Mouse (Mus musculus): ENCODE results near the gene Sema5a. TPM values are rescaled to one million over a fixed set of nuclear protein-coding genes. Genes with fewer than 3 reads are reported as not detected.
A peak's percentile ranks its signal among the peaks of the same experiment; 100 is the strongest.

Gene Sema5a
- polyA plus RNA-seq, 1 experiment from 2014 or later = 7.4 TPM

DNA sequence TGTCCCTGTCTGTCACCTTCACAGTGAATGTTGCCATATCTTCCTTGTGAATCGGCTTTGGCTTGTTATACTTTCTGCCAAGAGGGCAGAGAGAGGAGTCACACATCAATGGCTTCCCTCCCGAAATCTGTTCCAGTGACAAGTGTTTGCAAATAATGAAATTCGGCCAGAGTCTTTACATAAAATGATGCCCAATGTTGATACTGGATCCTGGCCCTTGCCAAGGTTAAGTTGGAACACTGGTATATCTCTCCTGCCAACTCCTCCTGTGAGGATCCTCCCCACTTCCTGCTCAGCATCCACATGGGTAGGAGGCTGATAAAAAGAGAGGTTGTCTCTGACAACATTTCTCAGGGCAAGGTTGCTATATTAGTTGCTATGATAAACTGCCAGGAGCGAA is 252.3 kb downstream of the Sema5a start:
- Histone ChIP-seq H3K9ac (ENCODE audit: low read length) (no peak overlapping the region), H3K4me1 (ENCODE audit: control insufficient read depth, insufficient read depth, low read length) (peaks cover 8% of the 10 kb centered on the region), H3K9me3 (replicated peaks; ENCODE audit: control insufficient read depth, low read length) (no peaks in the 10 kb centered on the region), H3K4me2 (ENCODE audit: low read depth, low read length) (no peak overlapping the region), H3K4me3 (ENCODE audit: low read length) (no peak overlapping the region), H3K36me3 (ENCODE audit: control insufficient read depth, insufficient read depth) (no peaks in the 10 kb centered on the region), H3K27ac (ENCODE audit: low read length) (no peak overlapping the region), H3K27me3 (ENCODE audit: control insufficient read depth, insufficient read depth, low read length) (no peaks in the 10 kb centered on the region)
- 71% methylated on average over 4 of the region's 4 CpGs for WGBS
- ATAC-seq (replicated peaks; ENCODE audit: extremely low read depth, insufficient read depth, low FRiP score) = no peak

DNA sequence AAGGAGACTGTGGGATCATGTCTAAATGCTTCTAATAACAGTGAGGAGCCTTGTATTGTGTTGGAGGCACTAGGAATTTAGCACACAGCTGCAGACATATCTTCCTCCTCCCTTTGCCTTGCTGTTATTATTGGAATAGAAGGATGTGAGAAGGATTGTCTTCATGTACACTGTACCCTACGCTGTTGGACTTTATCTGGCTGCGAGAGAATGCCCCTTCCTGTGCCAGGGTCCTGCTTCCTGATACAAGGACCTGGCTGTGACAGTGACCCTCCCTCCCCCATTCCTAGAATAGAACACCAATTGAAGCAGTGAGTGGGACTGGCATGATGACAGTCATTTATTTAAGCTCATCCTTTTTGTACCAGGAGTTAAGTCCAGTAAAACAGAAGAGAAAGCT is 261.3 kb downstream of the Sema5a start:
- H3K36me3 ChIP-seq (ENCODE audit: control insufficient read depth, insufficient read depth) = no peaks in the 10 kb centered on the region
- H3K4me2 ChIP-seq (ENCODE audit: low read depth, low read length) = no peak overlapping the region
- H3K9me3 ChIP-seq (replicated peaks; ENCODE audit: control insufficient read depth, low read length) = no peaks in the 10 kb centered on the region
- no peaks in the 10 kb centered on the region for H3K27me3 ChIP-seq (ENCODE audit: control insufficient read depth, insufficient read depth, low read length)
- peaks cover 16% of the 10 kb centered on the region for H3K4me1 ChIP-seq (ENCODE audit: control insufficient read depth, insufficient read depth, low read length)
- ATAC-seq (replicated peaks; ENCODE audit: extremely low read depth, insufficient read depth, low FRiP score) = peak; percentile 69; the same call in 1 of the 2 replicates
- H3K4me3 ChIP-seq (ENCODE audit: low read length) = no peak overlapping the region
- H3K9ac ChIP-seq (ENCODE audit: low read length) = no peak overlapping the region
- H3K27ac ChIP-seq (ENCODE audit: low read length) = peak overlapping the region; percentile 4; the same call in 1 of the 2 replicates
- 23% methylated on average over 2 of the region's 2 CpGs for WGBS

DNA sequence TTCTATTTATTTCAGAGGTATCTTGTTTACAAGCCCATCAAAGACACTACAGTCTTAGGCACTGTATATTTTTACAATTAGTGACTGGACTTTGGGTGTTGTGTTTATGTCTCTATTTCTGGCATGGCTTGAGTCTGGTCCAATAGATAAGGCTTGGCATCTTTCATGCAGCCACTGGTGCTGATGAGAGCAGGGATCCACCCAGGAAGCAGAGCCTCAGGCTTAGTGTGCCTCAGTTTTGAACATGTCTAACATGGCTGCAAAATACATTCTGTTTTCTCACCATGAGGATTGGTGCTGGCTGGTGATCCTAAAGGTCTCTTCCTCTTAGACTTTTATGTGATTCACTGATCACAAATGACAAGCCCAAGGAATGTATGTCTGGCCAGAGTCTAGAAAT is 263.7 kb downstream of the Sema5a start:
- no peak overlapping the region for H3K27ac ChIP-seq (ENCODE audit: low read length)
- no peak overlapping the region for H3K4me3 ChIP-seq (ENCODE audit: low read length)
- H3K4me1 ChIP-seq (ENCODE audit: control insufficient read depth, insufficient read depth, low read length) = peaks cover 12% of the 10 kb centered on the region
- H3K9me3 ChIP-seq (replicated peaks; ENCODE audit: control insufficient read depth, low read length) = no peaks in the 10 kb centered on the region
- ATAC-seq (replicated peaks; ENCODE audit: extremely low read depth, insufficient read depth, low FRiP score) = peak; percentile 52; the same call in 1 of the 2 replicates
- H3K9ac ChIP-seq (ENCODE audit: low read length) = no peak overlapping the region
- no peaks in the 10 kb centered on the region for H3K36me3 ChIP-seq (ENCODE audit: control insufficient read depth, insufficient read depth)
- H3K27me3 ChIP-seq (ENCODE audit: control insufficient read depth, insufficient read depth, low read length) = no peaks in the 10 kb centered on the region
- no peak overlapping the region for H3K4me2 ChIP-seq (ENCODE audit: low read depth, low read length)

DNA sequence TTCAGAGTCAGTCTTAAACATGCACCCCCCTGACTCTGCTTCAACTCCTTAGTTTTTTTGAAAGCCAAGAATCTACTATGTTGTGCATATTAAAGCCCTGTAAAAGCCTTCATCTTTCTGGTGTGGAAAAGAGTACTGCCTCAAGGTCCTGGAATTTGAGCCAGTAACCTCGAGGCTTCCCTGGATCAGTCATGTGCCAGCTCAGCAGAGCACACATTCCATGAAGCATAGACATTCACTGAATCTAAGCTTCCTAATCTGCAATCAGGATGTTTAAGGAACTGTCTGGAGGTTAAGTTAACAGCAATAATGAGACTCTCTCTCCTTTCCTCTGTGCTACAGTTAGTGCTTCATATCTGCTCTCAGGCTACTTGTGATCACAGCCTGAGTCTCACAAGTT is 270.3 kb downstream of the Sema5a start:
- no peak overlapping the region for H3K4me2 ChIP-seq (ENCODE audit: low read depth, low read length)
- 7% methylated on average over 1 of the region's 1 CpGs for WGBS
- ATAC-seq (replicated peaks; ENCODE audit: extremely low read depth, insufficient read depth, low FRiP score) = no peak

DNA sequence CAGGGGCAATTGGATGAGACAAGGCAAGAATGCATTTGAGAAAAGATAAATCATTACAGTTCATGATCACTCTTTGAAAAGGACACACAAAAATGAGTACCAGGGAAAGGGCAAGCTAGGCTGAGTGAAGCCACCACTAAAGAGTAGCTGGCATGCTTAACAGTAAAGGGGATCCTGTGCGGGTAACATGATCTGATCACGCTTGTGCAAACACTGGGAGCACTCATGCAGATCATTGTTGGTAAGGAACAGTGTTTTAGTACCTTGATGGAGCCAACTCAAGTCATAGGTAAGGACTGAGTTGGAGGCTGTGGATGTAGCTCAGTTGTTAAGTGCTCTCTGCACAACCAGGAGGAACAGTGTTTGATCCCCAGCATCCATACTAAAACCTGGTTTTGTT is 273.3 kb downstream of the Sema5a start:
- WGBS = 78% methylated on average over 2 of the region's 2 CpGs
- no peak overlapping the region for H3K9ac ChIP-seq (ENCODE audit: low read length)
- peak overlapping the region; percentile 19; the same call in 1 of the 2 replicates for H3K27ac ChIP-seq (ENCODE audit: low read length)
- no peaks in the 10 kb centered on the region for H3K36me3 ChIP-seq (ENCODE audit: control insufficient read depth, insufficient read depth)
- no peak for ATAC-seq (replicated peaks; ENCODE audit: extremely low read depth, insufficient read depth, low FRiP score)
- H3K9me3 ChIP-seq (replicated peaks; ENCODE audit: control insufficient read depth, low read length) = no peaks in the 10 kb centered on the region
- H3K4me2 ChIP-seq (ENCODE audit: low read depth, low read length) = no peak overlapping the region
- H3K4me3 ChIP-seq (ENCODE audit: low read length) = no peak overlapping the region
- H3K4me1 ChIP-seq (ENCODE audit: control insufficient read depth, insufficient read depth, low read length) = peaks cover 9% of the 10 kb centered on the region
- no peaks in the 10 kb centered on the region for H3K27me3 ChIP-seq (ENCODE audit: control insufficient read depth, insufficient read depth, low read length)

More for the DNA sequence above, 270.3 kb downstream of the Sema5a start:
- Histone ChIP-seq H3K9ac (ENCODE audit: low read length) (no peak overlapping the region), H3K27me3 (ENCODE audit: control insufficient read depth, insufficient read depth, low read length) (no peaks in the 10 kb centered on the region), H3K36me3 (ENCODE audit: control insufficient read depth, insufficient read depth) (no peaks in the 10 kb centered on the region), H3K27ac (ENCODE audit: low read length) (no peak overlapping the region), H3K9me3 (replicated peaks; ENCODE audit: control insufficient read depth, low read length) (no peaks in the 10 kb centered on the region), H3K4me3 (ENCODE audit: low read length) (no peak overlapping the region), H3K4me1 (ENCODE audit: control insufficient read depth, insufficient read depth, low read length) (peaks cover 9% of the 10 kb centered on the region)

DNA sequence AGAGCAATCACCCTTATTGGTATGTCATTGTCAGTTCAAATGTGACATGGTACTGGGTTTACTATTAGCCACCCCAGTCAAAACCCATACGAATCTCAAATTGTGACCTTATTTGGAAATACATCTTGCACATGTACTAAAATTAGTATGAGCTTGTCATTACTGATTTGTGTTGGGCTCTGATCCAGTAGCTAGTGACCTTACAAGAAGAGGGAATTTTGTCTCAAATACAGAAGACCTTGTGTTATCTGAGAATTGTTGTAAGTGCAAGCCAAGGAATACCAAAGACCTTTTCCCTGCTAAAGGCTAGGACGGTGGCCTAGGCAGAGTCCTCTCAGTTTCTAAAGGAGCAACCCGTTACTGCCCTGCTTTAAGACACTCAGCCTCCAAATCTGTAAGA is 287.9 kb downstream of the Sema5a start:
- H3K9ac ChIP-seq (ENCODE audit: low read length) = no peak overlapping the region
- no peak overlapping the region for H3K4me2 ChIP-seq (ENCODE audit: low read depth, low read length)
- peak overlapping the region; percentile 76 for H3K27ac ChIP-seq (ENCODE audit: low read length)
- no peaks in the 10 kb centered on the region for H3K27me3 ChIP-seq (ENCODE audit: control insufficient read depth, insufficient read depth, low read length)
- H3K36me3 ChIP-seq (ENCODE audit: control insufficient read depth, insufficient read depth) = no peaks in the 10 kb centered on the region
- H3K4me3 ChIP-seq (ENCODE audit: low read length) = no peak overlapping the region
- H3K4me1 ChIP-seq (ENCODE audit: control insufficient read depth, insufficient read depth, low read length) = peaks cover 6% of the 10 kb centered on the region
- 45% methylated on average over 3 of the region's 3 CpGs for WGBS
- H3K9me3 ChIP-seq (replicated peaks; ENCODE audit: control insufficient read depth, low read length) = no peaks in the 10 kb centered on the region
- ATAC-seq (replicated peaks; ENCODE audit: extremely low read depth, insufficient read depth, low FRiP score) = peak; percentile 58; the same call in 1 of the 2 replicates

DNA sequence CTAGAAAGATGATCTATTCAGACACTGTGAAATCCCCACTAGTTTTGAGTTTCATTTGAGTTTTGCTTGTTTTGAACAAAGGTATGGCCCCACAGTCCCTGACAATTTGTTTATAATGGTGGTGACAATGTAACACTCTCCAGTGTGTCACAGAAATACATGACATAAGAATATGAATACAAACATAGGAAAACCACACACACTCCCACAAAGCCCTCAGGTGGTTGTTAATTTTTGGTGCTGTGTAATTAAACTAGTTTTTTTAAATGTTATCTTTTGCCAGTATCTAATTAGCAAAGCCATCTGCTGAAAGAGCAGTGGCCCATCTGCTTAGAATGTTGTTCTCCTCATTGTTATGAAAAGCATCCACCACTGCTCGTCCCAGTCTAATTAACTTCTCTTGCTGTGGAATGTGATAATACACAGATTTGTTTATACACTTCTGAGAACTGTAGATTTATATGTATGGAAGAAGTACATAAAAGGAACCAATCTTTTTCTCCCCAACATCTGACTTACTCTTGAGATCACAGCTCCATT is 289.0 kb downstream of the Sema5a start:
- H3K9ac ChIP-seq (ENCODE audit: low read length) = no peak overlapping the region
- no peaks in the 10 kb centered on the region for H3K27me3 ChIP-seq (ENCODE audit: control insufficient read depth, insufficient read depth, low read length)
- ATAC-seq (replicated peaks; ENCODE audit: extremely low read depth, insufficient read depth, low FRiP score) = no peak
- H3K9me3 ChIP-seq (replicated peaks; ENCODE audit: control insufficient read depth, low read length) = no peaks in the 10 kb centered on the region
- H3K4me1 ChIP-seq (ENCODE audit: control insufficient read depth, insufficient read depth, low read length) = peaks cover 6% of the 10 kb centered on the region
- H3K36me3 ChIP-seq (ENCODE audit: control insufficient read depth, insufficient read depth) = no peaks in the 10 kb centered on the region
- no peak overlapping the region for H3K4me3 ChIP-seq (ENCODE audit: low read length)
- 63% methylated on average over 1 of the region's 1 CpGs for WGBS
- H3K4me2 ChIP-seq (ENCODE audit: low read depth, low read length) = no peak overlapping the region
- H3K27ac ChIP-seq (ENCODE audit: low read length) = no peak overlapping the region

DNA sequence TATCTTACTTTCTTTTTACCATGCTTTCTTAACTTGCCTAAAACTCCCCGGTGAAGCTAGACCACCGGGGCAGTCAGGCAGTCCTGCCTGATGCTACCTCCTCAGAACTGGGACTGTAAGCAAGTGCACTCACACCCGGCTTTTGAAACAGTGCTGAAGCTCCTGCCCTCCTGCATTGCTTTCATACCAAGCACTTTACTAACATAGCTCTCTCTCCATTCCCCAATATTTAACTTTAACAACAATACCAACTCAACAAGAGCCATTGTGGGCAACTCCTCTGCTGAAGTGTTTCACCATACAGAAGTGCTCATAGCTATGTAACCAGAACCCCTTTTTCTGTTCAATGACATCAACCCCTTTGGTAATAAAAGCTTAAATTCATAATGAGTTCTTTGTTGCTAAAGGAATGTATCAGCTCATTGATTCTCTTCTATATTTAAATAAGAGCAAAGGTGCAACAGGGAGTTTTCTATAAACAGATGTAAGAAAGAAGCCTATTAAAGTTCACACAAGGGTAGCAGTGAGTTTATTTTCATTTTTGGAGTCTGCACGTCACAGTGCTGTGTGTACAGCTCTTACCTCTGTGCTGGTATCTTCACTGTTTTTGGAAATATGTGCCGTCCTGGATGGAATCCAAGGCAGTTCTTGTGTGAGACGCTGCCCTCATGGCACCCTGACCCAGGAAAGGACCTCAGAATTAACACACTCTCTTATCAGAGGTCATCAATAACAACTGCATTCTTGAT is 292.3 kb downstream of the Sema5a start:
- 57% methylated on average over 6 of the region's 6 CpGs for WGBS
- Histone ChIP-seq H3K27me3 (ENCODE audit: control insufficient read depth, insufficient read depth, low read length) (no peaks in the 10 kb centered on the region), H3K4me2 (ENCODE audit: low read depth, low read length) (no peak overlapping the region), H3K9me3 (replicated peaks; ENCODE audit: control insufficient read depth, low read length) (no peaks in the 10 kb centered on the region), H3K9ac (ENCODE audit: low read length) (no peak overlapping the region), H3K36me3 (ENCODE audit: control insufficient read depth, insufficient read depth) (no peaks in the 10 kb centered on the region), H3K4me1 (ENCODE audit: control insufficient read depth, insufficient read depth, low read length) (peaks cover 6% of the 10 kb centered on the region), H3K4me3 (ENCODE audit: low read length) (no peak overlapping the region), H3K27ac (ENCODE audit: low read length) (no peak overlapping the region)
- ATAC-seq (replicated peaks; ENCODE audit: extremely low read depth, insufficient read depth, low FRiP score) = no peak

DNA sequence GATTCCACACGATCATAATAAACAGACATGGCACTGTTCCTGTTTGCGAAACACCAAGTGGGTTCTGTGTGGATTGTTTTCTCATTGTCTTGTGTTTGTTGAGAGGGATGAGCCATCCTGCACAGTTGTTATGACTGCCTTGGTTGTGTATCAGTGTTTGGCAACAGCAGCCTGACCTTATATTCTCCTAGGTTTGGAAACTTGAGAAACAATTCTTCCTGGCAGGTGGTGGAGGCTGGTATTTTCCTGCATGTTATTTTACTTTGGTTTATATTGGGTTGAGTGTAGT is 292.8 kb downstream of the Sema5a start:
- H3K27ac ChIP-seq (ENCODE audit: low read length) = no peak overlapping the region
- H3K4me3 ChIP-seq (ENCODE audit: low read length) = no peak overlapping the region
- H3K36me3 ChIP-seq (ENCODE audit: control insufficient read depth, insufficient read depth) = no peaks in the 10 kb centered on the region
- 73% methylated on average over 2 of the region's 2 CpGs for WGBS
- H3K4me2 ChIP-seq (ENCODE audit: low read depth, low read length) = no peak overlapping the region
- H3K4me1 ChIP-seq (ENCODE audit: control insufficient read depth, insufficient read depth, low read length) = peaks cover 2% of the 10 kb centered on the region; the same call in 1 of the 2 replicates
- no peak overlapping the region for H3K9ac ChIP-seq (ENCODE audit: low read length)
- H3K9me3 ChIP-seq (replicated peaks; ENCODE audit: control insufficient read depth, low read length) = no peaks in the 10 kb centered on the region
- no peaks in the 10 kb centered on the region for H3K27me3 ChIP-seq (ENCODE audit: control insufficient read depth, insufficient read depth, low read length)
- no peak for ATAC-seq (replicated peaks; ENCODE audit: extremely low read depth, insufficient read depth, low FRiP score)

Data from heart, embryonic 16.5 days (tissue).